Mouse (Mus musculus) neural tube, embryonic 13.5 days (tissue): ENCODE results near the gene Snw1. TPM values are rescaled to one million over a fixed set of nuclear protein-coding genes. Genes with fewer than 3 reads are reported as not detected.
A peak's percentile ranks its signal among the peaks of the same experiment; 100 is the strongest.

ENCODE experiments used
- ATAC-seq: fragments of 200-750 bp; cut with Nextera tagmentation; 2 replicates; pipeline ENCODE4 v1.8.0; 2017; ENCODE audit warnings: low read depth, mild to moderate bottlenecking, moderate TSS enrichment, moderate library complexity
- H3K27ac ChIP-seq: fragments of 300-500 bp; sonication (generic); replicated peaks from 2 replicates; pipeline ENCODE4 v1.5.1; 2015; ENCODE audit warnings: moderate library complexity, mild to moderate bottlenecking, inconsistent platforms
- H3K27me3 ChIP-seq: fragments of 300-500 bp; sonication (generic); 2 replicates; pipeline ENCODE4 v1.6.1; 2015; ENCODE audit warnings: mild to moderate bottlenecking, inconsistent platforms
- H3K36me3 ChIP-seq: fragments of 300-500 bp; sonication (generic); 2 replicates; pipeline ENCODE4 v1.6.1; 2015; ENCODE audit warnings: mild to moderate bottlenecking, inconsistent platforms
- H3K4me1 ChIP-seq: fragments of 300-500 bp; sonication (generic); replicated peaks from 2 replicates; pipeline ENCODE4 v1.6.1; 2015; ENCODE audit warnings: inconsistent platforms
- H3K4me2 ChIP-seq: fragments of 300-500 bp; sonication (generic); 2 replicates; pipeline ENCODE4 v1.6.1; 2015; ENCODE audit warnings: inconsistent platforms, mild to moderate bottlenecking, moderate library complexity
- H3K4me3 ChIP-seq: fragments of 300-500 bp; sonication (generic); 2 replicates; pipeline ENCODE4 v1.5.1; 2015; ENCODE audit warnings: mild to moderate bottlenecking, inconsistent platforms
- H3K9ac ChIP-seq: fragments of 300-500 bp; sonication (generic); 2 replicates; pipeline ENCODE4 v1.6.1; 2015; ENCODE audit warnings: moderate library complexity, mild to moderate bottlenecking, inconsistent platforms
- H3K9me3 ChIP-seq: fragments of 300-500 bp; sonication (generic); 2 replicates; pipeline ENCODE4 v1.6.1; 2016; ENCODE audit warnings: inconsistent platforms
- WGBS: fragments of 180-500 bp; shearing (Covaris S2); methylation state at CpG from one replicate; pipeline ENCODE4 v1.1.7; 2015; 5-methylcytosine and 5-hydroxymethylcytosine counted together
- polyA plus RNA-seq: library from polyadenylated mRNA; unstranded; fragments of >200 nt; fragmentation: Nextera tagmentation; extraction: Ambion mirVana; gene quantifications from 2 replicates; pipeline ENCODE4 v1.2.1, GENCODE M21; 2015

The Snw1 gene
- polyA plus RNA-seq, 1 experiment from 2014 or later, result 122 TPM

DNA sequence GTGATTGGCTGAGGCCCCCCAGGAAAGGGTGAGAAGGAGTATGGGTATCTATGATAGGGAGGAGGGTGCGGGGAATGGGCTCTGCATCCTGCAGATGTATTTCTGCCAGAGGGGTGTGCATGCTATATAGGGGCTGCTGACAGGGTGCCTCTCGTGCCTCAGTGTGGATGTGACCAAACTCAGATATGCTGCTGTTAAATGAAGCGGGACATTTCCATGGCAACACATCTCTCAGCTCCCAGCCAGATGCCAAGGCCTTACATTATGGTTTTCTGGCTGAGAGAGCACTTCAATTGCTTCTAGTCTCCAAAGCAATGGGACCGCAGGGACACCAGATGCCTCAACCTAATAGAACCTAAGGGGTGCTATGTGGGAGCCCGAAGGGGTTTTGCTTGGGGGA, 53.2 kb downstream of the Snw1 start:
- peaks cover 7% of the 10 kb centered on the region for H3K36me3 ChIP-seq
- ATAC-seq, result peak; percentile 91
- no peaks in the 10 kb centered on the region for H3K27me3 ChIP-seq
- no peak overlapping the region for H3K9ac ChIP-seq
- H3K4me3 ChIP-seq, result no peak overlapping the region
- H3K4me1 ChIP-seq, result peaks cover 18% of the 10 kb centered on the region
- 0 out of 2 replicates have a peak overlapping the region, but pooled peaks have one; percentile 4 for H3K4me2 ChIP-seq
- 21% methylated on average over 5 of the region's 5 CpGs for WGBS
- H3K27ac ChIP-seq, result peak overlapping the region; percentile 91
- H3K9me3 ChIP-seq, result no peaks in the 10 kb centered on the region

DNA sequence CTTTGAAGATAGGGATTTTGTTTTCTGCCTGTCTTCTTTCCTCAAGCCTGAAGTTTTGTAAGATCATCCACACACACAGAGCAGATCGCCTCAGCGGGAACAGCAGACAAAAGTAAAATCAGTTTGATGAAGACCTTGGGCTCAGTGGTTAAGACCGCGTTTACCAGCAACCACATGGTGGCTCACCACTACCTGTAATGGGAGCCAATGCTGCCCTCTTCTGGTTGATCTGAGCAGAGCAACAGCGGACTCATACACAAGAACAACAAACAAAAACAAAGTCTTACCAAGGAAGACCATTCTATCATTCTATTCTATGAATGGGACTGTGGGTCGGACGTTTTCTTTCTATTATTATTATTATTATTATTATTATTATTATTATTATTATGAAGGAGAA, 55.4 kb downstream of the Snw1 start:
- Histone ChIP-seq H3K27ac (no peak overlapping the region), H3K27me3 (no peaks in the 10 kb centered on the region), H3K36me3 (no peaks in the 10 kb centered on the region), H3K9me3 (no peaks in the 10 kb centered on the region), H3K9ac (no peak overlapping the region), H3K4me1 (peaks cover 18% of the 10 kb centered on the region), H3K4me2 (no peak overlapping the region), H3K4me3 (no peak overlapping the region)
- 34% methylated on average over 7 of the region's 7 CpGs for WGBS
- no peak for ATAC-seq

GRCm38 (mm10) chr12:87415358-87415757, 56.7 kb downstream of the Snw1 start:
- ATAC-seq, result no peak
- 80% methylated on average over 4 of the region's 4 CpGs for WGBS
- Histone ChIP-seq H3K9ac (no peak overlapping the region), H3K36me3 (no peaks in the 10 kb centered on the region), H3K9me3 (no peaks in the 10 kb centered on the region), H3K4me2 (no peak overlapping the region), H3K4me3 (no peak overlapping the region), H3K4me1 (peaks cover 18% of the 10 kb centered on the region), H3K27ac (no peak overlapping the region), H3K27me3 (no peaks in the 10 kb centered on the region)

GRCm38 (mm10) chr12:87413179-87413790, 58.8 kb downstream of the Snw1 start:
- 33% methylated on average over 4 of the region's 4 CpGs for WGBS
- peak; percentile 66 for ATAC-seq
- Histone ChIP-seq H3K9ac (no peak overlapping the region), H3K4me2 (no peak overlapping the region), H3K27ac (no peak overlapping the region), H3K9me3 (no peaks in the 10 kb centered on the region), H3K4me3 (no peak overlapping the region), H3K4me1 (no peaks in the 10 kb centered on the region), H3K36me3 (no peaks in the 10 kb centered on the region), H3K27me3 (no peaks in the 10 kb centered on the region)

DNA sequence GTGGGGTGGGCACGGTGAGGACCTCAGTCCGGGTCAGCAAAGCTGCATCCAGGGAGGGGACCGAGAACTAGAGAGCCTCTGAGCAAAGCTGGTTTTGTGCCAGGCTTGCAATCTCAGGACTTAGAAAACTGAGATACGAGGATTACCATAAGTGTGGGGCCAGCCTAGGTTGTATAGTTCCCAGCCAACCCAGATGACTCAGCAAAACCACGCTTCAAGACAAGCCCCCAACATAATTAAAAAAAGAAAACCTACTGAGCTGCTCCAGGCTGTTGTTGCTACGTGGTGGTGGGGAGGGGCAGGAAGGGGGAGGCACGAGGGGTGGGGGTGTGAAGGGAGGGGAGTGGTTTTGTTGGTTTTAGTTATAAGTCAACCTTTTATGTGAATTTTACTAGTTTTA, 61.1 kb downstream of the Snw1 start:
- H3K4me1 ChIP-seq, result no peaks in the 10 kb centered on the region
- no peaks in the 10 kb centered on the region for H3K27me3 ChIP-seq
- H3K4me2 ChIP-seq, result no peak overlapping the region
- H3K27ac ChIP-seq, result no peak overlapping the region
- WGBS, result 69% methylated on average over 7 of the region's 7 CpGs
- ATAC-seq, result no peak
- H3K36me3 ChIP-seq, result no peaks in the 10 kb centered on the region
- no peak overlapping the region for H3K9ac ChIP-seq
- H3K9me3 ChIP-seq, result no peaks in the 10 kb centered on the region
- no peak overlapping the region for H3K4me3 ChIP-seq

GRCm38 (mm10) chr12:87409123-87409522, 63.0 kb downstream of the Snw1 start:
- H3K9me3 ChIP-seq, result no peaks in the 10 kb centered on the region
- ATAC-seq, result no peak
- WGBS, result 83% methylated on average over 4 of the region's 4 CpGs
- H3K27ac ChIP-seq, result no peak overlapping the region
- H3K4me3 ChIP-seq, result no peak overlapping the region
- no peak overlapping the region for H3K9ac ChIP-seq
- no peaks in the 10 kb centered on the region for H3K4me1 ChIP-seq
- no peaks in the 10 kb centered on the region for H3K27me3 ChIP-seq
- H3K4me2 ChIP-seq, result no peak overlapping the region
- no peaks in the 10 kb centered on the region for H3K36me3 ChIP-seq

DNA sequence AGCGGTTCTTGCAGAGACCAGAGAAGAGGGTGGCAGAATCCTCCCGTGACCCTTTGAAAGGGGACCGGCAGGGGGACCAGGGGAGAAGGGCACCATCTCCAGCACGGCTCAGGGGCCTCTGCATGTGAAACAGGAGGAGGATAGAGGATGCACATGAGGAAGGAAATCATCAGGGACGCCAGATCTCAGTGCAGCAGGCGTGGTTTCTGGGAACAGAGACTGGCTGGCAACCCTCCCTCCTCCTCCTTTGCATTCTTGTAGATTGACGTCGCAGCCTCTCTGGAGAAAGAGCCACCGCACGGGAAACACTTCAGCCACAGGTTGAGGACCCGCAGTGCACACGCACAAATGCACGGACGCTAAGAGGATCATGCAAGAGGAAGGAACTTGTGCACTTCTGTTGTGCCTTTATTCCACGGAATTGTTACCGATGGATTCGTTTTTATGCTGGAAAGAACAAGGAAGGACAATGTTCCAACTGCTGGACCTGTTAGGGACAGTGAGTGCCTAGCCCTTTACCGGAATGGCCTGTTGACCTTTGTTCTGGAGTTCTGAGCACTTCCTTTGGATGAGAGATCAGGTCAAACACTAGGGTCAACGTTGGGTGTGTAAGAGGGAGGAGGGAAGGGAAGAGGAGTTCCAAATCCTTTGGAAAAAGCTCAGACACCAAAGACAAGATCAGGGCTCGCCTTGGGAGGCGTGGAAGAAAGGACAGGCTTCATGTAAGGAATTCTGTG, 64.0 kb downstream of the Snw1 start:
- H3K4me2 ChIP-seq, result 0 out of 2 replicates have a peak overlapping the region, but pooled peaks have one; percentile 0

DNA sequence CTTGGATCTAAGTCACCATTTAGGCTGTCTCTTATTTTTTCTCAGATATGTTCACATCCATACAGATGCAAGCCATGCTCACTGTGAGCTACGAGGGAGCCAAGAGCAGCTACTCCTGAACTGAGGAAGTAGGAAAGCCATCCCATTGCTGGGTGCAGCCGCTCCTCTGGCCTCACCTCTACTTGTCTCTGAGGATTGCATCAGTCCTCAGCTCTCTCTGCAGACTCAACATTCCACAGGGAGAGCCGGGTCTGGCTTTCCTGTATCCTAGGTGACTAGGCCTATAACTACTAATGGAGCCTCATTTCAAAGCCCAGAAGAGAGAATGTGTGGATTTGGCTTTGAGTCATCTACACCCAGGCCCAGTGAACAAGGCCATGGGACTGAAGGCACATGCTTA, 66.4 kb downstream of the Snw1 start:
- H3K4me2 ChIP-seq, result no peak overlapping the region
- H3K27me3 ChIP-seq, result no peaks in the 10 kb centered on the region
- no peak overlapping the region for H3K4me3 ChIP-seq
- H3K36me3 ChIP-seq, result no peaks in the 10 kb centered on the region
- ATAC-seq, result no peak
- 78% methylated on average over 3 of the region's 3 CpGs for WGBS
- no peaks in the 10 kb centered on the region for H3K4me1 ChIP-seq
- no peak overlapping the region for H3K9ac ChIP-seq
- no peaks in the 10 kb centered on the region for H3K9me3 ChIP-seq
- no peak overlapping the region for H3K27ac ChIP-seq

More for the DNA sequence above, 64.0 kb downstream of the Snw1 start:
- 51% methylated on average over 21 of the region's 21 CpGs for WGBS
- H3K27me3 ChIP-seq, result no peaks in the 10 kb centered on the region
- no peak overlapping the region for H3K4me3 ChIP-seq
- H3K36me3 ChIP-seq, result no peaks in the 10 kb centered on the region
- no peaks in the 10 kb centered on the region for H3K4me1 ChIP-seq
- H3K27ac ChIP-seq, result no peak overlapping the region
- H3K9me3 ChIP-seq, result no peaks in the 10 kb centered on the region
- no peak for ATAC-seq
- no peak overlapping the region for H3K9ac ChIP-seq

GRCm38 (mm10) chr12:87405165-87405564, 66.9 kb downstream of the Snw1 start:
- Histone ChIP-seq H3K27ac (no peak overlapping the region), H3K4me1 (no peaks in the 10 kb centered on the region), H3K9ac (no peak overlapping the region), H3K27me3 (no peaks in the 10 kb centered on the region), H3K4me3 (no peak overlapping the region), H3K9me3 (no peaks in the 10 kb centered on the region), H3K36me3 (no peaks in the 10 kb centered on the region), H3K4me2 (no peak overlapping the region)
- no peak for ATAC-seq
- WGBS, result 90% methylated on average over 4 of the region's 4 CpGs

- Histone ChIP-seq H3K9me3 (no peaks in the 10 kb centered on the region), H3K27ac (no peak overlapping the region), H3K9ac (no peak overlapping the region), H3K36me3 (no peaks in the 10 kb centered on the region), H3K4me2 (no peak overlapping the region), H3K4me1 (no peaks in the 10 kb centered on the region), H3K4me3 (no peak overlapping the region), H3K27me3 (no peaks in the 10 kb centered on the region)
- no peak for ATAC-seq
- 66% methylated on average over 6 of the region's 6 CpGs for WGBS
Observed at GRCm38 (mm10) chr12:87401883-87402282, 70.2 kb downstream of the Snw1 start.

GRCm38 (mm10) chr12:87399119-87399819, 72.8 kb downstream of the Snw1 start:
- no peak overlapping the region for H3K4me2 ChIP-seq
- no peaks in the 10 kb centered on the region for H3K36me3 ChIP-seq
- WGBS, result 89% methylated on average over 10 of the region's 10 CpGs
- no peaks in the 10 kb centered on the region for H3K9me3 ChIP-seq
- no peak overlapping the region for H3K9ac ChIP-seq
- no peak overlapping the region for H3K4me3 ChIP-seq
- no peak overlapping the region for H3K27ac ChIP-seq
- H3K27me3 ChIP-seq, result no peaks in the 10 kb centered on the region
- H3K4me1 ChIP-seq, result no peaks in the 10 kb centered on the region
- ATAC-seq, result no peak
